Mouse (Mus musculus): ENCODE data around the gene Ppfibp2.

DNA sequence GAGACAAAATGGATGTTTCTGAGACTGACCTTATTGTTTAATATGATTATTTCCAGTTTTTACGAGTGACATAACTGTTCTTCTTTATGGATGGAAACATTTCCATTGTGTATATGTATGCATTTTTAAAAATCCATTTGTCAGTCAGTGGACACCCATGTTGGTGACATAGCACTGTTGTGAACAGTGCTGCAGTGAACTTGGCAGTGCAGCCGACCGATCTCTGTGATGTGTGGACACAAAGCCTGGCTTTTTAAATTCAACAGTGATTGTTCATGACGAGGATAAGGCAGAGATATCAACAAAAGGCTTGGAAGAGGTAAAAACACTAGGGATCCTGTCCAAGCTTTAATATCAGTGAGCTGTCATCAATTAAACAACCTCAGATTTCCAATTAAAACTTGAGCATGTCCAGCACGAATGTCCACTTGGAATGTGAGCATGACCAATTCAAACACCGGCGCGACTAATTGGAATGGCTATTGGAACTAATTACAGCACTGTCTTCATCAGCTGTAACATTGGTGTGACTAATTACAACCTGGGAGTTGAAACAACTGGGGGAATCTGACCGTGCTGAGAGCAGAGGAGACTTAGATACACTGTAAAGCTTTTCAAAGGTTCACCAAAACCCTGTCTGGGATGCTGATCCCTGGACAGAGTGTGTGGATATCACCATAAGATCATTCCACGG is 99.4 kb downstream of the Ppfibp2 start:
- TF ChIP-seq CTCF (IDR thresholded peaks at IDR 0.05; ENCODE audit: control insufficient read depth, insufficient read depth, insufficient read length) (no peak), CEBPB (IDR thresholded peaks at IDR 0.05; ENCODE audit: low read depth) (no peak), MAX (IDR thresholded peaks at IDR 0.05) (no peak), MYOD1 (IDR thresholded peaks at IDR 0.05; ENCODE audit: control insufficient read depth, insufficient read length, low read depth) (no peak), USF1 (IDR thresholded peaks at IDR 0.05; ENCODE audit: low read depth) (no peak), FOSL1 (IDR thresholded peaks at IDR 0.05; ENCODE audit: insufficient read depth, low read length, poor library complexity, severe bottlenecking) (no peak)
